Mouse (Mus musculus): Measurements from ENCODE around the gene Vmn2r74.

The Vmn2r74 gene

DNA sequence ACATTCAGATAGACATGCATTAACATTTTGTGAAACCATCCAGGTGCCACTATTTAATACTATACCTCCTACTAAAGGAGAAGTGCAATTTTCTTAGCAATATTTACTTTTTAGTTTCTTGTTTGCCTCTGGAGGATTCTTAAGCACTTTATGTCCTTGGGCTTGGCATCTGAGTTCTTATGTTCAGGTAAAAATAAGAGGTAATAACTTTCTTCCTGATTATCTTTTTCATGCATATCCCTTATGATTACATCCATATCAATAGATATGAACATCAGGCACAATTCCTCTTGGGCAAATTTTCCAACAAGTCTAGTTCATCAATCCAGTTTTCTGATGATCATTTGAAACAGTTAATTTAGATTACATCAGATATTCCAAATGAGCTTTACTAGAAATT lies at the start of gene Vmn2r74:
Gene Vmn2r74 (minus strand): TSS at position 101 of the 400 bp plus-strand sequence.
- no peak for DNase-seq (ENCODE audit: low read depth, low spot score)
- Histone ChIP-seq H3K36me3 (ENCODE audit: control insufficient read depth, insufficient read depth, low read length, poor library complexity, severe bottlenecking) (no peaks in the 10 kb centered on the region), H3K27me3 (ENCODE audit: control insufficient read depth, insufficient read depth, low read length, poor library complexity, severe bottlenecking) (no peaks in the 10 kb centered on the region)

DNA sequence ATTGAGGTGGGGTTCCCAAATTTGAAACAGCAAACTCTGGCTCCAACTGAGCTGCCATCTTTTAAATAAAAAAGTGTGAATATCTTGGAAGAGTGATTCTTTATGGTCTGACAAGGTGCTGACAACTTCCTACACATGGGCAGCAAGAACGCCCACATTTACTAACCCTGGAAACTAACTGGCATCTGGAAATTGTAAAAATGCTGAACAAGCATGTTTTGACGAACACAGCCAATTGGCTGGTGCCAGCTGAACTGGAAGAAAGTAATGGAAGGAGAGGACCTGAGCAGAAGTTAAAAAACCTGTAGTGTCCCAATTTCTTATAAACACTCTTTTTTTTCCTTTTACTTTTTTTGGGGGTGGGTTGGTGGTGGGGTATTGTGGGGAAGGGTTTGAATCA lies 46.1 kb upstream of the Vmn2r74 start:
- Histone ChIP-seq H3K36me3 (ENCODE audit: control insufficient read depth, insufficient read depth, low read length, poor library complexity, severe bottlenecking) (no peaks in the 10 kb centered on the region), H3K27me3 (ENCODE audit: control insufficient read depth, insufficient read depth, low read length, poor library complexity, severe bottlenecking) (no peaks in the 10 kb centered on the region)
- no peak for DNase-seq (ENCODE audit: low read depth, low spot score)

Data from splenic B cell, adult 2 months (primary cell).